Mouse (Mus musculus): ENCODE data around the gene Col18a1.

- TF ChIP-seq CTCF (IDR thresholded peaks at IDR 0.05; ENCODE audit: borderline replicate concordance, insufficient read depth, low read depth, low read length): no peak
- TF ChIP-seq POLR2A (IDR thresholded peaks at IDR 0.05; ENCODE audit: borderline replicate concordance, insufficient read depth, low read length): no peak
Measured at GRCm38 (mm10) chr10:77108106-77108505, 58.2 kb downstream of the Col18a1 start.
